Mouse (Mus musculus) myocyte (in vitro differentiated cells): ENCODE measurements around the gene Renbp.

Experiments
- E2F4 ChIP-seq: IDR thresholded peaks from one replicate; pipeline ENCODE4 v1.6.1; 2011; ENCODE audit warnings: mild to moderate bottlenecking, control low read depth, moderate library complexity; ENCODE audit not compliant: insufficient read depth
- MYOD1 ChIP-seq, 3 experiments: IDR thresholded peaks; one replicate each; pipeline ENCODE4 v1.6.1; 2011; ENCODE audit warnings: control low read depth in 2 of 3, low read depth in 2 of 3, mild to moderate bottlenecking in 2 of 3, moderate library complexity in 1 of 3; ENCODE audit not compliant: insufficient read length in 2 of 3, control insufficient read depth in 1 of 3
- MYOG ChIP-seq, 3 experiments: IDR thresholded peaks; one replicate each; pipeline ENCODE4 v1.6.1; 2011; ENCODE audit warnings: control low read depth in 2 of 3, low read depth in 2 of 3, mild to moderate bottlenecking in 2 of 3; ENCODE audit not compliant: insufficient read length in 2 of 3, control insufficient read depth in 1 of 3, insufficient read depth in 1 of 3
- POLR2A ChIP-seq: IDR thresholded peaks from one replicate; pipeline ENCODE4 v1.6.1; 2011; ENCODE audit warnings: low read depth, mild to moderate bottlenecking, control low read depth, moderate library complexity; ENCODE audit not compliant: insufficient read length

GRCm38 (mm10) chrX:73916945-73917344 lies 13.7 kb downstream of the Renbp start:
- TF ChIP-seq E2F4 (no peak), MYOG (IDR thresholded peaks at IDR 0.05; ENCODE audit: control insufficient read depth in 1 of 3, insufficient read depth in 1 of 3, insufficient read length in 2 of 3, low read depth in 2 of 3) (no peak), POLR2A (no peak), MYOD1 (IDR thresholded peaks at IDR 0.05; ENCODE audit: control insufficient read depth in 1 of 3, insufficient read length in 2 of 3, low read depth in 2 of 3) (no peak)
